Mouse (Mus musculus): ENCODE data around the gene Mical2. TPM values are rescaled to one million over a fixed set of nuclear protein-coding genes. Genes with fewer than 3 reads are reported as not detected.

The Mical2 gene
- polyA plus RNA-seq, 1 experiment from 2014 or later: 11.5 TPM

DNA sequence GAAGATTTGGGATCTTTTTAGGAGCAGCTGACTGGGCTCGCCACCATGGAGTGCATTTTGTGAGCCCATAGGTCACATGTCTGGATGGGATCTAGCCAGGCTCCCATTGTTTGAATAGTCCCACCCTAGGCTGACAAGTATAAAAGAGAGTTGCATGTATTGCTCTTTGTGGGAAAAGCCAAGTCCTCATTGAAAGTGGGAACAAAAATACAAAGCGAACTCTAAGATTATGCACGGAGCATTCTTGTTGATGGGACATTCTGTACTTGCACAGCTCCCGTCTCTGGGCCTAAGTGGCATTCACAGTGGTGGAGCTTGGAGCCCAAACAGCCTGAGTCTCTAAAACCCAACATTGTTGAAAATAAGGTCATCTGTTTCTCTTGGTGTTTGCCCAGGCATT lies 101.2 kb downstream of the Mical2 start:
- DNase-seq (ENCODE audit: low spot score) (no peak), ATAC-seq (ENCODE audit: low read depth) (no peak)
- no peak overlapping the region for H3K4me3 ChIP-seq (ENCODE audit: low read depth, low read length)
- H3K4me2 ChIP-seq (ENCODE audit: low read depth, low read length): no peak overlapping the region
- no peaks in the 10 kb centered on the region for H3K36me3 ChIP-seq (ENCODE audit: control insufficient read depth, insufficient read depth, low read length)
- no peak overlapping the region for H3K9ac ChIP-seq (ENCODE audit: low read depth, low read length)
- 94% methylated on average over 4 of the region's 4 CpGs for whole genome bisulfite sequencing
- no peaks in the 10 kb centered on the region for H3K9me3 ChIP-seq (ENCODE audit: control insufficient read depth, low read length)
- H3K27me3 ChIP-seq (replicated peaks; ENCODE audit: control insufficient read depth, insufficient read depth, low read length): no peaks in the 10 kb centered on the region
- H3K27ac ChIP-seq (replicated peaks; ENCODE audit: low read depth, low read length): no peak overlapping the region
- no peaks in the 10 kb centered on the region for H3K4me1 ChIP-seq (ENCODE audit: control insufficient read depth, insufficient read depth, low read length)

DNA sequence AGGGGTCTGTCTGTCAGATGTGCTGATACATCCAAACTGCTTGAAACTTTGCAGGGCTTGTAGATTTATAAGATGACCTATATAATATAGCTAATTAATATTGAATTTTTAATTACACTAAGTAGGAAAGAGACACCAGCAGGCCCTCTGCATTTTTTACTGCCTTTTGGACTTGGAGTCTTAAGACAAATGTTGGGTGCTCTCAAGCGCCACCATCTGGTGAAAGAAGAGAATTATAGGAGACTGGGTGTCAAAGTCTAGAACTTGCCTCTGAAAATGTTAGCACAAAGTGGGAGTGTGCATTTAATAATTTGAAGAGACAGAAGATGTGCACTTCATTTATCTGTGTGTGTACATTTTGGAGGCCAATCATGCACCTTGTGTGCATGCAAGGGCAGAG lies 103.3 kb downstream of the Mical2 start:
- no peak overlapping the region for H3K27ac ChIP-seq (replicated peaks; ENCODE audit: low read depth, low read length)
- H3K27me3 ChIP-seq (replicated peaks; ENCODE audit: control insufficient read depth, insufficient read depth, low read length): no peaks in the 10 kb centered on the region
- H3K4me3 ChIP-seq (ENCODE audit: low read depth, low read length): no peak overlapping the region
- no peak overlapping the region for H3K9ac ChIP-seq (ENCODE audit: low read depth, low read length)
- DNase-seq (ENCODE audit: low spot score) (peak; percentile 49), ATAC-seq (ENCODE audit: low read depth) (no peak)
- 9% methylated on average over 1 of the region's 1 CpGs for WGBS
- H3K9me3 ChIP-seq (ENCODE audit: control insufficient read depth, low read length): no peaks in the 10 kb centered on the region
- no peak overlapping the region for H3K4me2 ChIP-seq (ENCODE audit: low read depth, low read length)
- H3K36me3 ChIP-seq (ENCODE audit: control insufficient read depth, insufficient read depth, low read length): no peaks in the 10 kb centered on the region
- H3K4me1 ChIP-seq (ENCODE audit: control insufficient read depth, insufficient read depth, low read length): no peaks in the 10 kb centered on the region; the same call in 1 of the 2 replicates

- Histone ChIP-seq H3K27me3 (replicated peaks; ENCODE audit: control insufficient read depth, insufficient read depth, low read length) (no peaks in the 10 kb centered on the region), H3K4me1 (ENCODE audit: control insufficient read depth, insufficient read depth, low read length) (no peaks in the 10 kb centered on the region; the same call in 1 of the 2 replicates), H3K4me3 (ENCODE audit: low read depth, low read length) (no peak overlapping the region), H3K4me2 (ENCODE audit: low read depth, low read length) (no peak overlapping the region), H3K9ac (ENCODE audit: low read depth, low read length) (no peak overlapping the region), H3K36me3 (ENCODE audit: control insufficient read depth, insufficient read depth, low read length) (no peaks in the 10 kb centered on the region), H3K27ac (replicated peaks; ENCODE audit: low read depth, low read length) (no peak overlapping the region), H3K9me3 (ENCODE audit: control insufficient read depth, low read length) (no peaks in the 10 kb centered on the region)
- ATAC-seq (ENCODE audit: low read depth) (no peak), DNase-seq (ENCODE audit: low spot score) (no peak)
- 66% methylated on average over 7 of the region's 7 CpGs for WGBS
Measured at GRCm38 (mm10) chr7:112329496-112329895, 103.8 kb downstream of the Mical2 start.

GRCm38 (mm10) chr7:112330935-112331334 lies 105.3 kb downstream of the Mical2 start:
- ATAC-seq (ENCODE audit: low read depth) (no peak), DNase-seq (ENCODE audit: low spot score) (no peak)
- WGBS: 79% methylated on average over 8 of the region's 8 CpGs
- Histone ChIP-seq H3K27ac (replicated peaks; ENCODE audit: low read depth, low read length) (no peak overlapping the region), H3K4me2 (ENCODE audit: low read depth, low read length) (no peak overlapping the region), H3K9ac (ENCODE audit: low read depth, low read length) (no peak overlapping the region), H3K4me3 (ENCODE audit: low read depth, low read length) (no peak overlapping the region), H3K4me1 (ENCODE audit: control insufficient read depth, insufficient read depth, low read length) (no peaks in the 10 kb centered on the region; the same call in 1 of the 2 replicates), H3K9me3 (ENCODE audit: control insufficient read depth, low read length) (no peaks in the 10 kb centered on the region), H3K36me3 (ENCODE audit: control insufficient read depth, insufficient read depth, low read length) (no peaks in the 10 kb centered on the region), H3K27me3 (replicated peaks; ENCODE audit: control insufficient read depth, insufficient read depth, low read length) (no peaks in the 10 kb centered on the region)

DNA sequence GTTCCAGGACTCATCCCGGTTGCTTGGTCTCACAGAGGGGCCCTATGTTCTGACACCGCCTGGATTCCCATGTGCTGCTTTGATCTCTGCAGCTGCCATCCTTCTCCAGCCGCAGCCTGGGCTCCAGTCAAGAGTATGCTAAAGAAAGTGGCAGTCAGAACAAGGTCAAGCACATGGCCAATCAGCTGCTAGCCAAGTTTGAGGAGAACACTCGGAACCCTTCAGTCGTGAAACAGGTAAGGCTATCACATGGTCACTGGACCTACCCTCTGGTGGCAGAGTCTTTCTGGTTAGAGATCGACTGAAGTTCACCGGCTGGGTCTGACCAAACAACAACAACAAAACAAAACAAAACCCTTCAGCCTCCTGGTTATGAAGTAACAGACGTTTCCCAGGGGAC lies 106.1 kb downstream of the Mical2 start:
- Histone ChIP-seq H3K4me2 (ENCODE audit: low read depth, low read length) (no peak overlapping the region), H3K4me3 (ENCODE audit: low read depth, low read length) (no peak overlapping the region), H3K4me1 (ENCODE audit: control insufficient read depth, insufficient read depth, low read length) (peaks cover 7% of the 10 kb centered on the region; the same call in 1 of the 2 replicates), H3K36me3 (ENCODE audit: control insufficient read depth, insufficient read depth, low read length) (no peaks in the 10 kb centered on the region), H3K9ac (ENCODE audit: low read depth, low read length) (no peak overlapping the region), H3K27ac (replicated peaks; ENCODE audit: low read depth, low read length) (no peak overlapping the region), H3K9me3 (ENCODE audit: control insufficient read depth, low read length) (no peaks in the 10 kb centered on the region), H3K27me3 (replicated peaks; ENCODE audit: control insufficient read depth, insufficient read depth, low read length) (no peaks in the 10 kb centered on the region)
- DNase-seq (ENCODE audit: low spot score): no peak
- no peak for ATAC-seq (ENCODE audit: low read depth)
- WGBS: 80% methylated on average over 8 of the region's 8 CpGs

- Histone ChIP-seq H3K4me2 (ENCODE audit: low read depth, low read length) (no peak overlapping the region), H3K4me3 (ENCODE audit: low read depth, low read length) (no peak overlapping the region), H3K4me1 (ENCODE audit: control insufficient read depth, insufficient read depth, low read length) (peaks cover 13% of the 10 kb centered on the region; the same call in 1 of the 2 replicates), H3K27me3 (replicated peaks; ENCODE audit: control insufficient read depth, insufficient read depth, low read length) (no peaks in the 10 kb centered on the region), H3K27ac (replicated peaks; ENCODE audit: low read depth, low read length) (no peak overlapping the region), H3K9ac (ENCODE audit: low read depth, low read length) (no peak overlapping the region), H3K9me3 (ENCODE audit: control insufficient read depth, low read length) (no peaks in the 10 kb centered on the region), H3K36me3 (ENCODE audit: control insufficient read depth, insufficient read depth, low read length) (no peaks in the 10 kb centered on the region)
- no peak for ATAC-seq (ENCODE audit: low read depth)
- no peak for DNase-seq (ENCODE audit: low spot score)
- 72% methylated on average over 5 of the region's 5 CpGs for WGBS
Measured at GRCm38 (mm10) chr7:112332426-112332825, 106.8 kb downstream of the Mical2 start.

GRCm38 (mm10) chr7:112333404-112333803 lies 107.7 kb downstream of the Mical2 start:
- WGBS: 63% methylated on average over 7 of the region's 7 CpGs
- Histone ChIP-seq H3K27ac (replicated peaks; ENCODE audit: low read depth, low read length) (no peak overlapping the region), H3K9me3 (ENCODE audit: control insufficient read depth, low read length) (no peaks in the 10 kb centered on the region), H3K4me3 (ENCODE audit: low read depth, low read length) (no peak overlapping the region), H3K9ac (ENCODE audit: low read depth, low read length) (no peak overlapping the region), H3K4me2 (ENCODE audit: low read depth, low read length) (no peak overlapping the region), H3K27me3 (replicated peaks; ENCODE audit: control insufficient read depth, insufficient read depth, low read length) (no peaks in the 10 kb centered on the region), H3K36me3 (ENCODE audit: control insufficient read depth, insufficient read depth, low read length) (no peaks in the 10 kb centered on the region), H3K4me1 (ENCODE audit: control insufficient read depth, insufficient read depth, low read length) (peaks cover 17% of the 10 kb centered on the region; the same call in 1 of the 2 replicates)
- DNase-seq (ENCODE audit: low spot score) (no peak), ATAC-seq (ENCODE audit: low read depth) (no peak)

DNA sequence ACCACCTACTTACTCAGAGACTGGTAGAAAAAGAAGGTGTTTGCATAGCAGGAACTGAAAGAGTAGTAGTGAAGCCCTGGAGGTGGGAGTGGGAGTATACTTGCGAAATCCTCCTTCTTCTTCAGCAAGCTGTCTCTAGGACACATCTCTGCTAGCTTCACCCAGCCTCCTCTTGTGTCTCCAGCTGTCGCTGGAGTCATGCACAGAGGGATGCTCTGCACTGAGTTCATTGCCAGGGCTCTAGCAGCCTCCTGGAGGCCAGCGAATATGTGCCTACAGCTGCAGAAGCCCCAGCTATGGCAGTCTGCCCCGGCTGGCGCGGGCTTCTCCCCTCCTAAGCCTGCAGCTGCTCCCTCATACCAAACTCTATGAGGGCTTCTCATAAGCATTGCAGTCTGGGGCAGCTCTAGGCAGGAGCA lies 110.6 kb downstream of the Mical2 start:
- 60% methylated on average over 6 of the region's 6 CpGs for WGBS
- ATAC-seq (ENCODE audit: low read depth) (peak; percentile 87), DNase-seq (ENCODE audit: low spot score) (peak; percentile 87)
- H3K27me3 ChIP-seq (replicated peaks; ENCODE audit: control insufficient read depth, insufficient read depth, low read length): no peaks in the 10 kb centered on the region
- H3K27ac ChIP-seq (replicated peaks; ENCODE audit: low read depth, low read length): peak overlapping the region; percentile 53; the same call in 1 of the 2 replicates
- no peak overlapping the region for H3K9ac ChIP-seq (ENCODE audit: low read depth, low read length)
- H3K36me3 ChIP-seq (ENCODE audit: control insufficient read depth, insufficient read depth, low read length): no peaks in the 10 kb centered on the region
- no peaks in the 10 kb centered on the region for H3K9me3 ChIP-seq (ENCODE audit: control insufficient read depth, low read length)
- peak overlapping the region; percentile 20; the same call in 1 of the 2 replicates for H3K4me2 ChIP-seq (ENCODE audit: low read depth, low read length)
- H3K4me1 ChIP-seq (ENCODE audit: control insufficient read depth, insufficient read depth, low read length): peaks cover 17% of the 10 kb centered on the region; the same call in 1 of the 2 replicates
- no peak overlapping the region for H3K4me3 ChIP-seq (ENCODE audit: low read depth, low read length)

- Histone ChIP-seq H3K9ac (ENCODE audit: low read depth, low read length) (no peak overlapping the region), H3K27me3 (replicated peaks; ENCODE audit: control insufficient read depth, insufficient read depth, low read length) (no peaks in the 10 kb centered on the region), H3K9me3 (ENCODE audit: control insufficient read depth, low read length) (no peaks in the 10 kb centered on the region), H3K27ac (replicated peaks; ENCODE audit: low read depth, low read length) (peak overlapping the region; percentile 53; the same call in 1 of the 2 replicates), H3K36me3 (ENCODE audit: control insufficient read depth, insufficient read depth, low read length) (no peaks in the 10 kb centered on the region), H3K4me1 (ENCODE audit: control insufficient read depth, insufficient read depth, low read length) (peaks cover 17% of the 10 kb centered on the region; the same call in 1 of the 2 replicates), H3K4me2 (ENCODE audit: low read depth, low read length) (peak overlapping the region; percentile 20; the same call in 1 of the 2 replicates), H3K4me3 (ENCODE audit: low read depth, low read length) (no peak overlapping the region)
- WGBS: 51% methylated on average over 15 of the region's 15 CpGs
- peak; percentile 64 for ATAC-seq (ENCODE audit: low read depth)
- peak; percentile 88 for DNase-seq (ENCODE audit: low spot score)
Measured at GRCm38 (mm10) chr7:112336769-112337168, 111.1 kb downstream of the Mical2 start.

Measured in embryonic facial prominence, embryonic 14.5 days (tissue).